Mouse (Mus musculus) frontal cortex, postnatal 10 days (tissue): ENCODE results near the gene Dpf3.

Experiments used
- DNase-seq, 2 experiments: peaks; one replicate each; pipeline ENCODE4 v3.0.0; 2022; ENCODE audit warnings: low spot score in 2 of 2, mixed read lengths in 1 of 2

The Dpf3 gene

GRCm38 (mm10) chr12:83466508-83467430 lies 20.7 kb downstream of the Dpf3 start:
- no peak for DNase-seq

GRCm38 (mm10) chr12:83466053-83466452 lies 21.5 kb downstream of the Dpf3 start:
- no peak for DNase-seq

- DNase-seq: no peak
Measured at GRCm38 (mm10) chr12:83460272-83460671, 27.2 kb downstream of the Dpf3 start.

- no peak for DNase-seq
Measured at GRCm38 (mm10) chr12:83454697-83455321, 32.7 kb downstream of the Dpf3 start.

- DNase-seq: no peak
Measured at GRCm38 (mm10) chr12:83451850-83452249, 35.7 kb downstream of the Dpf3 start.

- no peak for DNase-seq
Measured at GRCm38 (mm10) chr12:83450471-83450870, 37.0 kb downstream of the Dpf3 start.

GRCm38 (mm10) chr12:83449202-83449601 lies 38.3 kb downstream of the Dpf3 start:
- no peak for DNase-seq

GRCm38 (mm10) chr12:83445587-83445986 lies 41.9 kb downstream of the Dpf3 start:
- DNase-seq: no peak

- no peak for DNase-seq
Measured at GRCm38 (mm10) chr12:83444448-83444847, 43.1 kb downstream of the Dpf3 start.

GRCm38 (mm10) chr12:83438002-83438401 lies 49.5 kb downstream of the Dpf3 start:
- no peak for DNase-seq

- no peak for DNase-seq
Measured at GRCm38 (mm10) chr12:83433987-83434698, 53.4 kb downstream of the Dpf3 start.

- no peak for DNase-seq
Measured at GRCm38 (mm10) chr12:83433436-83433835, 54.1 kb downstream of the Dpf3 start.

- no peak for DNase-seq
Measured at GRCm38 (mm10) chr12:83430207-83430606, 57.3 kb downstream of the Dpf3 start.

GRCm38 (mm10) chr12:83428016-83428415 lies 59.5 kb downstream of the Dpf3 start:
- no peak for DNase-seq

GRCm38 (mm10) chr12:83427601-83428000 lies 59.9 kb downstream of the Dpf3 start:
- no peak for DNase-seq

- no peak for DNase-seq
Measured at GRCm38 (mm10) chr12:83426326-83426725, 61.2 kb downstream of the Dpf3 start.

- no peak for DNase-seq
Measured at GRCm38 (mm10) chr12:83425736-83426135, 61.8 kb downstream of the Dpf3 start.

- DNase-seq: no peak
Measured at GRCm38 (mm10) chr12:83424720-83425444, 62.6 kb downstream of the Dpf3 start.

- DNase-seq: no peak
Measured at GRCm38 (mm10) chr12:83424086-83424719, 63.3 kb downstream of the Dpf3 start.

GRCm38 (mm10) chr12:83420346-83420745 lies 67.2 kb downstream of the Dpf3 start:
- no peak for DNase-seq

- DNase-seq: no peak
Measured at GRCm38 (mm10) chr12:83415207-83415606, 72.3 kb downstream of the Dpf3 start.
